Mouse (Mus musculus): ENCODE data around the gene Hk3. TPM values are rescaled to one million over a fixed set of nuclear protein-coding genes. Genes with fewer than 3 reads are reported as not detected.

Gene Hk3
- polyA plus RNA-seq, 1 experiment = not detected

- no peaks in the 10 kb centered on the region for H3K4me1 ChIP-seq (ENCODE audit: control insufficient read depth, insufficient read depth, low read length)
- no peak for TF ChIP-seq POLR2A (IDR thresholded peaks at IDR 0.05; ENCODE audit: insufficient read depth, low read length)
- TF ChIP-seq CTCF (IDR thresholded peaks at IDR 0.05; ENCODE audit: low read depth, low read length) = no peak
- no peak for TF ChIP-seq EP300 (IDR thresholded peaks at IDR 0.05; ENCODE audit: insufficient read depth, low read depth, low read length)
- no peaks in the 10 kb centered on the region for H3K9me3 ChIP-seq (replicated peaks; ENCODE audit: control insufficient read depth, insufficient read depth, low read length, poor library complexity, severe bottlenecking)
- H3K27ac ChIP-seq (ENCODE audit: insufficient read depth, low read length) = no peak overlapping the region
- no peaks in the 10 kb centered on the region for H3K36me3 ChIP-seq (ENCODE audit: control insufficient read depth, insufficient read depth, low read length, poor library complexity, severe bottlenecking)
- no peak overlapping the region for H3K9ac ChIP-seq (ENCODE audit: low read depth, poor library complexity, severe bottlenecking)
- H3K27me3 ChIP-seq (ENCODE audit: control insufficient read depth, insufficient read depth, low read length, poor library complexity, severe bottlenecking) = no peaks in the 10 kb centered on the region
- no peak overlapping the region for H3K4me3 ChIP-seq (ENCODE audit: low read depth, low read length)
These were observed 20.8 kb downstream of the Hk3 start for GRCm38 (mm10) chr13:55000433-55000832.

GRCm38 (mm10) chr13:54997568-54997967, 23.6 kb downstream of the Hk3 start:
- TF ChIP-seq CTCF (IDR thresholded peaks at IDR 0.05; ENCODE audit: low read depth, low read length) = no peak
- no peak for TF ChIP-seq EP300 (IDR thresholded peaks at IDR 0.05; ENCODE audit: insufficient read depth, low read depth, low read length)
- TF ChIP-seq POLR2A (IDR thresholded peaks at IDR 0.05; ENCODE audit: insufficient read depth, low read length) = no peak
- H3K9ac ChIP-seq (ENCODE audit: low read depth, poor library complexity, severe bottlenecking) = no peak overlapping the region
- H3K9me3 ChIP-seq (replicated peaks; ENCODE audit: control insufficient read depth, insufficient read depth, low read length, poor library complexity, severe bottlenecking) = no peaks in the 10 kb centered on the region
- no peaks in the 10 kb centered on the region for H3K27me3 ChIP-seq (ENCODE audit: control insufficient read depth, insufficient read depth, low read length, poor library complexity, severe bottlenecking)
- H3K27ac ChIP-seq (ENCODE audit: insufficient read depth, low read length) = no peak overlapping the region
- no peak overlapping the region; the same call in 1 of the 2 replicates for H3K4me3 ChIP-seq (ENCODE audit: low read depth, low read length)
- no peaks in the 10 kb centered on the region for H3K4me1 ChIP-seq (ENCODE audit: control insufficient read depth, insufficient read depth, low read length)
- no peaks in the 10 kb centered on the region for H3K36me3 ChIP-seq (ENCODE audit: control insufficient read depth, insufficient read depth, low read length, poor library complexity, severe bottlenecking)

- Histone ChIP-seq H3K9ac (ENCODE audit: low read depth, poor library complexity, severe bottlenecking) (no peak overlapping the region), H3K27me3 (ENCODE audit: control insufficient read depth, insufficient read depth, low read length, poor library complexity, severe bottlenecking) (no peaks in the 10 kb centered on the region), H3K4me1 (ENCODE audit: control insufficient read depth, insufficient read depth, low read length) (no peaks in the 10 kb centered on the region), H3K36me3 (ENCODE audit: control insufficient read depth, insufficient read depth, low read length, poor library complexity, severe bottlenecking) (no peaks in the 10 kb centered on the region), H3K9me3 (replicated peaks; ENCODE audit: control insufficient read depth, insufficient read depth, low read length, poor library complexity, severe bottlenecking) (no peaks in the 10 kb centered on the region), H3K27ac (ENCODE audit: insufficient read depth, low read length) (no peak overlapping the region), H3K4me3 (ENCODE audit: low read depth, low read length) (no peak overlapping the region)
- TF ChIP-seq CTCF (IDR thresholded peaks at IDR 0.05; ENCODE audit: low read depth, low read length) (no peak), POLR2A (IDR thresholded peaks at IDR 0.05; ENCODE audit: insufficient read depth, low read length) (no peak), EP300 (IDR thresholded peaks at IDR 0.05; ENCODE audit: insufficient read depth, low read depth, low read length) (no peak)
These were observed 26.0 kb downstream of the Hk3 start for GRCm38 (mm10) chr13:54995161-54995560.

GRCm38 (mm10) chr13:54994576-54994975, 26.6 kb downstream of the Hk3 start:
- Histone ChIP-seq H3K4me3 (ENCODE audit: low read depth, low read length) (no peak overlapping the region), H3K27me3 (ENCODE audit: control insufficient read depth, insufficient read depth, low read length, poor library complexity, severe bottlenecking) (no peaks in the 10 kb centered on the region), H3K27ac (ENCODE audit: insufficient read depth, low read length) (no peak overlapping the region), H3K36me3 (ENCODE audit: control insufficient read depth, insufficient read depth, low read length, poor library complexity, severe bottlenecking) (no peaks in the 10 kb centered on the region), H3K9ac (ENCODE audit: low read depth, poor library complexity, severe bottlenecking) (no peak overlapping the region), H3K4me1 (ENCODE audit: control insufficient read depth, insufficient read depth, low read length) (no peaks in the 10 kb centered on the region), H3K9me3 (replicated peaks; ENCODE audit: control insufficient read depth, insufficient read depth, low read length, poor library complexity, severe bottlenecking) (no peaks in the 10 kb centered on the region)
- TF ChIP-seq CTCF (IDR thresholded peaks at IDR 0.05; ENCODE audit: low read depth, low read length) (no peak), EP300 (IDR thresholded peaks at IDR 0.05; ENCODE audit: insufficient read depth, low read depth, low read length) (no peak), POLR2A (IDR thresholded peaks at IDR 0.05; ENCODE audit: insufficient read depth, low read length) (no peak)

GRCm38 (mm10) chr13:54992215-54992614, 29.0 kb downstream of the Hk3 start:
- Histone ChIP-seq H3K27me3 (ENCODE audit: control insufficient read depth, insufficient read depth, low read length, poor library complexity, severe bottlenecking) (no peaks in the 10 kb centered on the region), H3K36me3 (ENCODE audit: control insufficient read depth, insufficient read depth, low read length, poor library complexity, severe bottlenecking) (no peaks in the 10 kb centered on the region), H3K27ac (ENCODE audit: insufficient read depth, low read length) (no peak overlapping the region), H3K4me1 (ENCODE audit: control insufficient read depth, insufficient read depth, low read length) (no peaks in the 10 kb centered on the region), H3K9me3 (replicated peaks; ENCODE audit: control insufficient read depth, insufficient read depth, low read length, poor library complexity, severe bottlenecking) (no peaks in the 10 kb centered on the region), H3K4me3 (ENCODE audit: low read depth, low read length) (no peak overlapping the region), H3K9ac (ENCODE audit: low read depth, poor library complexity, severe bottlenecking) (no peak overlapping the region)
- no peak for TF ChIP-seq EP300 (IDR thresholded peaks at IDR 0.05; ENCODE audit: insufficient read depth, low read depth, low read length)
- no peak for TF ChIP-seq POLR2A (IDR thresholded peaks at IDR 0.05; ENCODE audit: insufficient read depth, low read length)
- no peak for TF ChIP-seq CTCF (IDR thresholded peaks at IDR 0.05; ENCODE audit: low read depth, low read length)

GRCm38 (mm10) chr13:54988181-54988760, 32.9 kb downstream of the Hk3 start:
- Histone ChIP-seq H3K9ac (ENCODE audit: low read depth, poor library complexity, severe bottlenecking) (no peak overlapping the region), H3K36me3 (ENCODE audit: control insufficient read depth, insufficient read depth, low read length, poor library complexity, severe bottlenecking) (no peaks in the 10 kb centered on the region), H3K4me3 (ENCODE audit: low read depth, low read length) (no peak overlapping the region), H3K27ac (ENCODE audit: insufficient read depth, low read length) (no peak overlapping the region), H3K4me1 (ENCODE audit: control insufficient read depth, insufficient read depth, low read length) (no peaks in the 10 kb centered on the region), H3K27me3 (ENCODE audit: control insufficient read depth, insufficient read depth, low read length, poor library complexity, severe bottlenecking) (no peaks in the 10 kb centered on the region), H3K9me3 (replicated peaks; ENCODE audit: control insufficient read depth, insufficient read depth, low read length, poor library complexity, severe bottlenecking) (no peaks in the 10 kb centered on the region)
- no peak for TF ChIP-seq EP300 (IDR thresholded peaks at IDR 0.05; ENCODE audit: insufficient read depth, low read depth, low read length)
